Mouse (Mus musculus): ENCODE measurements around the gene Hsp90ab1. TPM values are rescaled to one million over a fixed set of nuclear protein-coding genes. Genes with fewer than 3 reads are reported as not detected.

Hsp90ab1 gene
- polyA plus RNA-seq, 1 experiment from 2014 or later = 1,903 TPM

GRCm38 (mm10) chr17:45559732-45560525 lies 13.1 kb downstream of the Hsp90ab1 start:
- 87% methylated on average over 15 of the region's 15 CpGs for WGBS
- H3K4me1 ChIP-seq (ENCODE audit: control insufficient read depth, insufficient read depth, low read length) = peaks cover 8% of the 10 kb centered on the region
- no peak overlapping the region for H3K9ac ChIP-seq (ENCODE audit: low read length)
- H3K4me3 ChIP-seq (ENCODE audit: low read depth, low read length) = no peak overlapping the region
- H3K36me3 ChIP-seq (ENCODE audit: control insufficient read depth, insufficient read depth, low read length) = no peaks in the 10 kb centered on the region
- H3K4me2 ChIP-seq (ENCODE audit: low read depth, severe bottlenecking) = no peak overlapping the region
- ATAC-seq (ENCODE audit: insufficient number of reproducible peaks, low FRiP score, low TSS enrichment, low read depth) (no peak), DNase-seq (ENCODE audit: low spot score) (no peak)
- H3K27ac ChIP-seq (replicated peaks; ENCODE audit: low read depth, low read length) = no peak overlapping the region
- no peaks in the 10 kb centered on the region for H3K9me3 ChIP-seq (ENCODE audit: control insufficient read depth, low read length)
- peaks cover 9% of the 10 kb centered on the region; the same call in 1 of the 2 replicates for H3K27me3 ChIP-seq (ENCODE audit: control insufficient read depth, insufficient read depth, low read length)

GRCm38 (mm10) chr17:45557998-45558862 lies 14.8 kb downstream of the Hsp90ab1 start:
- Histone ChIP-seq H3K4me2 (ENCODE audit: low read depth, severe bottlenecking) (no peak overlapping the region), H3K27me3 (ENCODE audit: control insufficient read depth, insufficient read depth, low read length) (peaks cover 9% of the 10 kb centered on the region; the same call in 1 of the 2 replicates), H3K36me3 (ENCODE audit: control insufficient read depth, insufficient read depth, low read length) (no peaks in the 10 kb centered on the region), H3K9ac (ENCODE audit: low read length) (no peak overlapping the region), H3K4me1 (ENCODE audit: control insufficient read depth, insufficient read depth, low read length) (peaks cover 4% of the 10 kb centered on the region; the same call in 1 of the 2 replicates), H3K4me3 (ENCODE audit: low read depth, low read length) (no peak overlapping the region; the same call in 1 of the 2 replicates), H3K9me3 (ENCODE audit: control insufficient read depth, low read length) (no peaks in the 10 kb centered on the region), H3K27ac (replicated peaks; ENCODE audit: low read depth, low read length) (no peak overlapping the region)
- 73% methylated on average over 16 of the region's 16 CpGs for WGBS
- ATAC-seq (ENCODE audit: insufficient number of reproducible peaks, low FRiP score, low TSS enrichment, low read depth) = no peak
- no peak for DNase-seq (ENCODE audit: low spot score)

- Histone ChIP-seq H3K4me1 (ENCODE audit: control insufficient read depth, insufficient read depth, low read length) (peaks cover 4% of the 10 kb centered on the region; the same call in 1 of the 2 replicates), H3K9me3 (ENCODE audit: control insufficient read depth, low read length) (no peaks in the 10 kb centered on the region), H3K9ac (ENCODE audit: low read length) (no peak overlapping the region), H3K4me2 (ENCODE audit: low read depth, severe bottlenecking) (0 out of 2 replicates have a peak overlapping the region, but pooled peaks have one; percentile 16), H3K4me3 (ENCODE audit: low read depth, low read length) (no peak overlapping the region), H3K27me3 (ENCODE audit: control insufficient read depth, insufficient read depth, low read length) (peaks cover 9% of the 10 kb centered on the region; the same call in 1 of the 2 replicates), H3K27ac (replicated peaks; ENCODE audit: low read depth, low read length) (no peak overlapping the region), H3K36me3 (ENCODE audit: control insufficient read depth, insufficient read depth, low read length) (no peaks in the 10 kb centered on the region)
- ATAC-seq (ENCODE audit: insufficient number of reproducible peaks, low FRiP score, low TSS enrichment, low read depth) = no peak
- WGBS = 79% methylated on average over 5 of the region's 7 CpGs
- DNase-seq (ENCODE audit: low spot score) = no peak
Measured at GRCm38 (mm10) chr17:45557246-45557824, 15.7 kb downstream of the Hsp90ab1 start.

- Histone ChIP-seq H3K9me3 (ENCODE audit: control insufficient read depth, low read length) (no peaks in the 10 kb centered on the region), H3K4me3 (ENCODE audit: low read depth, low read length) (peak overlapping the region; percentile 65), H3K9ac (ENCODE audit: low read length) (0 out of 2 replicates have a peak overlapping the region, but pooled peaks have one; percentile 57), H3K27me3 (ENCODE audit: control insufficient read depth, insufficient read depth, low read length) (peaks cover 9% of the 10 kb centered on the region; the same call in 1 of the 2 replicates), H3K27ac (replicated peaks; ENCODE audit: low read depth, low read length) (no peak overlapping the region), H3K4me2 (ENCODE audit: low read depth, severe bottlenecking) (peak overlapping the region; percentile 98), H3K4me1 (ENCODE audit: control insufficient read depth, insufficient read depth, low read length) (peaks cover 6% of the 10 kb centered on the region; the same call in 1 of the 2 replicates), H3K36me3 (ENCODE audit: control insufficient read depth, insufficient read depth, low read length) (no peaks in the 10 kb centered on the region)
- DNase-seq (ENCODE audit: low spot score) (no peak), ATAC-seq (ENCODE audit: insufficient number of reproducible peaks, low FRiP score, low TSS enrichment, low read depth) (no peak)
- 70% methylated on average over 3 of the region's 3 CpGs for WGBS
Measured at GRCm38 (mm10) chr17:45556514-45557245, 16.4 kb downstream of the Hsp90ab1 start.

GRCm38 (mm10) chr17:45556107-45556489 lies 17.0 kb downstream of the Hsp90ab1 start:
- H3K27ac ChIP-seq (replicated peaks; ENCODE audit: low read depth, low read length) = no peak overlapping the region
- peak overlapping the region; percentile 98 for H3K4me2 ChIP-seq (ENCODE audit: low read depth, severe bottlenecking)
- no peak for DNase-seq (ENCODE audit: low spot score)
- peak overlapping the region; percentile 65 for H3K4me3 ChIP-seq (ENCODE audit: low read depth, low read length)
- peaks cover 6% of the 10 kb centered on the region; the same call in 1 of the 2 replicates for H3K4me1 ChIP-seq (ENCODE audit: control insufficient read depth, insufficient read depth, low read length)
- no peaks in the 10 kb centered on the region for H3K36me3 ChIP-seq (ENCODE audit: control insufficient read depth, insufficient read depth, low read length)
- WGBS = 4% methylated on average over 14 of the region's 14 CpGs
- H3K27me3 ChIP-seq (ENCODE audit: control insufficient read depth, insufficient read depth, low read length) = peaks cover 9% of the 10 kb centered on the region; the same call in 1 of the 2 replicates
- no peak for ATAC-seq (ENCODE audit: insufficient number of reproducible peaks, low FRiP score, low TSS enrichment, low read depth)
- H3K9ac ChIP-seq (ENCODE audit: low read length) = peak overlapping the region; percentile 57
- no peaks in the 10 kb centered on the region for H3K9me3 ChIP-seq (ENCODE audit: control insufficient read depth, low read length)

GRCm38 (mm10) chr17:45555452-45556106 lies 17.5 kb downstream of the Hsp90ab1 start, which contains the start of gene Nfkbie:
TSS of gene Nfkbie (plus strand) at chr17:45555703.
- H3K27ac ChIP-seq (replicated peaks; ENCODE audit: low read depth, low read length) = no peak within 1 kb of the TSS
- H3K27me3 ChIP-seq (ENCODE audit: control insufficient read depth, insufficient read depth, low read length) = peaks cover 9% of the 10 kb centered on the region; the same call in 1 of the 2 replicates

GRCm38 (mm10) chr17:45554420-45554819 lies 18.7 kb downstream of the Hsp90ab1 start:
- no peak overlapping the region for H3K9ac ChIP-seq (ENCODE audit: low read length)
- H3K36me3 ChIP-seq (ENCODE audit: control insufficient read depth, insufficient read depth, low read length) = no peaks in the 10 kb centered on the region
- no peak overlapping the region for H3K4me2 ChIP-seq (ENCODE audit: low read depth, severe bottlenecking)
- no peak overlapping the region for H3K27ac ChIP-seq (replicated peaks; ENCODE audit: low read depth, low read length)
- no peaks in the 10 kb centered on the region for H3K9me3 ChIP-seq (ENCODE audit: control insufficient read depth, low read length)
- no peak for ATAC-seq (ENCODE audit: insufficient number of reproducible peaks, low FRiP score, low TSS enrichment, low read depth)
- 55% methylated on average over 1 of the region's 1 CpGs for WGBS
- no peak overlapping the region for H3K4me3 ChIP-seq (ENCODE audit: low read depth, low read length)
- H3K4me1 ChIP-seq (ENCODE audit: control insufficient read depth, insufficient read depth, low read length) = peaks cover 6% of the 10 kb centered on the region; the same call in 1 of the 2 replicates
- no peak for DNase-seq (ENCODE audit: low spot score)
- H3K27me3 ChIP-seq (ENCODE audit: control insufficient read depth, insufficient read depth, low read length) = peaks cover 9% of the 10 kb centered on the region; the same call in 1 of the 2 replicates

More at GRCm38 (mm10) chr17:45555452-45556106, 17.5 kb downstream of the Hsp90ab1 start, which contains the start of gene Nfkbie:
- Histone ChIP-seq H3K9me3 (ENCODE audit: control insufficient read depth, low read length) (no peaks in the 10 kb centered on the region), H3K4me3 (ENCODE audit: low read depth, low read length) (peak within 1 kb of the TSS; percentile 65), H3K4me2 (ENCODE audit: low read depth, severe bottlenecking) (peak within 1 kb of the TSS; percentile 98), H3K9ac (ENCODE audit: low read length) (peak within 1 kb of the TSS; percentile 57), H3K36me3 (ENCODE audit: control insufficient read depth, insufficient read depth, low read length) (no peaks in the 10 kb centered on the region), H3K4me1 (ENCODE audit: control insufficient read depth, insufficient read depth, low read length) (peaks cover 6% of the 10 kb centered on the region; the same call in 1 of the 2 replicates)
- ATAC-seq (ENCODE audit: insufficient number of reproducible peaks, low FRiP score, low TSS enrichment, low read depth) = peak; percentile 63; the same call in 1 of the 2 replicates
- peak; percentile 98 for DNase-seq (ENCODE audit: low spot score)
- under 1% methylated on average over 45 of the region's 45 CpGs for WGBS
